Comparison of ENCODE assay signal across 10 mouse cellular contexts in genomic region chr2:25183336-25183735, GRCm38 (mm10). TPM values are rescaled to one million over a fixed set of nuclear protein-coding genes. Genes with fewer than 3 reads are reported as not detected.
DNase-seq lines count a peak whose midpoint lies in the region; ATAC-seq and TF ChIP-seq lines count a peak whose summit lies in the region.
"Had no signal": no experiment of that assay in that cellular context is flagged by ENCODE, and none has a peak within 500 bp of the region (broad histone marks: within the 10 kb centered on the region; RNA-seq: fewer than 3 reads in every experiment).

No protein-coding gene starts in this region.

- peaks cover 2% of the 10 kb centered on the region; the same call in 1 of the 2 replicates for H3K27me3 ChIP-seq in neural tube, embryonic 11.5 days (ENCODE audit: control insufficient read depth, insufficient read depth, low read length)
- H3K27me3 ChIP-seq in limb, embryonic 14.5 days (ENCODE audit: control insufficient read depth, insufficient read depth, low read length): peaks cover 58% of the 10 kb centered on the region

- H3K4me3 ChIP-seq in neural tube, embryonic 11.5 days (ENCODE audit: low read depth, low read length): peak overlapping the region; percentile 80
- H3K4me3 ChIP-seq in limb, embryonic 14.5 days (replicated peaks; ENCODE audit: low read length): peak overlapping the region; percentile 55; the same call in 1 of the 2 replicates

- no peak for ATAC-seq in neural tube, embryonic 11.5 days (ENCODE audit: insufficient read depth, low FRiP score, low TSS enrichment)
- ATAC-seq in limb, embryonic 14.5 days (ENCODE audit: low FRiP score, low read depth): no peak
- no peak for ATAC-seq in megakaryocyte-erythroid progenitor cell, adult 5-6 weeks (replicated peaks; ENCODE audit: low FRiP score, low TSS enrichment, poor library complexity, severe bottlenecking)

- peaks cover 35% of the 10 kb centered on the region for H3K4me1 ChIP-seq in neural tube, embryonic 11.5 days (ENCODE audit: control insufficient read depth, insufficient read depth, low read length)
- peaks cover 22% of the 10 kb centered on the region for H3K4me1 ChIP-seq in limb, embryonic 14.5 days (ENCODE audit: control insufficient read depth, insufficient read depth, low read length)

- peak; percentile 3 for DNase-seq in gastrocnemius, postnatal 25 days
- DNase-seq in gastrocnemius, postnatal 10 days: no peak
- no peak for DNase-seq in neural tube, embryonic 11.5 days (ENCODE audit: low spot score)
- DNase-seq in neural tube, embryonic 10.5 days (ENCODE audit: extremely low spot score, low spot score): no peak
- DNase-seq in limb, embryonic 14.5 days (ENCODE audit: low spot score): no peak
- peak; percentile 21 to 44 for DNase-seq in thymus, postnatal 36 days
- no peak for DNase-seq in ovary, adult 18-20 months (ENCODE audit: low spot score)
- DNase-seq: adrenal gland, adult 2 months had no signal

- H3K9ac ChIP-seq in neural tube, embryonic 11.5 days (ENCODE audit: low read length): peak overlapping the region; percentile 83; the same call in 1 of the 2 replicates
- no peak overlapping the region for H3K9ac ChIP-seq in limb, embryonic 14.5 days (ENCODE audit: low read depth, low read length, severe bottlenecking)

- no peaks in the 10 kb centered on the region for H3K36me3 ChIP-seq in neural tube, embryonic 11.5 days (ENCODE audit: control insufficient read depth, insufficient read depth, low read length)
- H3K36me3 ChIP-seq in limb, embryonic 14.5 days (ENCODE audit: control insufficient read depth, insufficient read depth, low read length): no peaks in the 10 kb centered on the region

- WGBS in neural tube, embryonic 11.5 days: 58% methylated on average over 2 of the region's 2 CpGs
- WGBS in limb, embryonic 14.5 days: 77% methylated on average over 2 of the region's 2 CpGs

- H3K4me2 ChIP-seq in neural tube, embryonic 11.5 days (ENCODE audit: low read depth): peak overlapping the region; percentile 53
- H3K4me2 ChIP-seq in limb, embryonic 14.5 days (replicated peaks; ENCODE audit: low read depth, low read length, severe bottlenecking): no peak overlapping the region

- no peaks in the 10 kb centered on the region for H3K9me3 ChIP-seq in neural tube, embryonic 11.5 days (ENCODE audit: control insufficient read depth, low read length)
- H3K9me3 ChIP-seq in limb, embryonic 14.5 days (ENCODE audit: control insufficient read depth, low read length): no peaks in the 10 kb centered on the region

- peak overlapping the region; percentile 60 for H3K27ac ChIP-seq in neural tube, embryonic 11.5 days (ENCODE audit: low read depth, low read length)
- H3K27ac ChIP-seq in limb, embryonic 14.5 days (replicated peaks; ENCODE audit: low read depth, low read length): no peak overlapping the region

- TF ChIP-seq POLR2A in limb, embryonic 14.5 days (IDR thresholded peaks at IDR 0.05; ENCODE audit: borderline replicate concordance, extremely low read depth, insufficient read depth, insufficient read length): no peak

RNA-seq across cellular contexts. Expression of gene Nrarp, which starts 2.8 kb away (rescaled TPM):
- 1 to 10 TPM; 3.6 to 6.7 TPM for total RNA-seq in gastrocnemius, postnatal 25 days (2021)
- total RNA-seq in gastrocnemius, postnatal 10 days (2021): 10 to 100 TPM; 14.9 to 17.4 TPM
- 53.7 and 57.8 TPM in 2 replicates for polyA plus RNA-seq in neural tube, embryonic 11.5 days (2014; fragmentation: Nextera tagmentation; extraction: Ambion mirVana)
- polyA plus RNA-seq in limb, embryonic 14.5 days (2012; rRNA removed): 34.0 and 34.1 TPM in 2 replicates
- 27.7 and 28.2 TPM in 2 replicates for polyA plus RNA-seq in limb, embryonic 14.5 days (2014; fragmentation: Nextera tagmentation; extraction: Ambion mirVana)
- 3.5 and 4.6 TPM in 2 replicates for total RNA-seq in megakaryocyte-erythroid progenitor cell, adult 5-6 weeks (2014; fragmentation: Nextera tagmentation)
- 1.3 and 2.4 TPM in 2 replicates for total RNA-seq in megakaryocyte-erythroid progenitor cell, adult 5-6 weeks (2017)

RNA-seq across cellular contexts. Expression of gene Tor4a, which starts 13.3 kb away (rescaled TPM):
- 1 to 10 TPM; 1.1 to 1.3 TPM for total RNA-seq in gastrocnemius, postnatal 25 days (2021)
- total RNA-seq in gastrocnemius, postnatal 10 days (2021): 1 to 10 TPM; 1.9 to 2.9 TPM
- polyA plus RNA-seq in neural tube, embryonic 11.5 days (2014; fragmentation: Nextera tagmentation; extraction: Ambion mirVana): 1.6 and 1.9 TPM in 2 replicates
- polyA plus RNA-seq in limb, embryonic 14.5 days (2012; rRNA removed): 5.9 and 6.4 TPM in 2 replicates
- 8.1 and 8.5 TPM in 2 replicates for polyA plus RNA-seq in limb, embryonic 14.5 days (2014; fragmentation: Nextera tagmentation; extraction: Ambion mirVana)
- total RNA-seq in megakaryocyte-erythroid progenitor cell, adult 5-6 weeks (2014; fragmentation: Nextera tagmentation): 12.6 and 13.0 TPM in 2 replicates
- 8.0 and 11.8 TPM in 2 replicates for total RNA-seq in megakaryocyte-erythroid progenitor cell, adult 5-6 weeks (2017)

RNA-seq across cellular contexts. Expression of gene Nelfb, which starts 28.0 kb away (rescaled TPM):
- total RNA-seq in gastrocnemius, postnatal 25 days (2021): 10 to 100 TPM; 20.5 to 22.3 TPM
- total RNA-seq in gastrocnemius, postnatal 10 days (2021): 10 to 100 TPM; 31.1 to 40.5 TPM
- polyA plus RNA-seq in neural tube, embryonic 11.5 days (2014; fragmentation: Nextera tagmentation; extraction: Ambion mirVana): 94.8 and 99.8 TPM in 2 replicates
- 84.4 and 98.3 TPM in 2 replicates for polyA plus RNA-seq in limb, embryonic 14.5 days (2012; rRNA removed)
- polyA plus RNA-seq in limb, embryonic 14.5 days (2014; fragmentation: Nextera tagmentation; extraction: Ambion mirVana): 88.4 and 106 TPM in 2 replicates
- 50.8 and 67.6 TPM in 2 replicates for total RNA-seq in megakaryocyte-erythroid progenitor cell, adult 5-6 weeks (2014; fragmentation: Nextera tagmentation)
- 26.4 and 28.2 TPM in 2 replicates for total RNA-seq in megakaryocyte-erythroid progenitor cell, adult 5-6 weeks (2017)

RNA-seq across cellular contexts. Expression of gene Stpg3, which starts 31.1 kb away (rescaled TPM):
- not detected for total RNA-seq in gastrocnemius, postnatal 25 days (2021)
- not detected for total RNA-seq in gastrocnemius, postnatal 10 days (2021)
- polyA plus RNA-seq in neural tube, embryonic 11.5 days (2014; fragmentation: Nextera tagmentation; extraction: Ambion mirVana): not detected in 2 replicates
- polyA plus RNA-seq in limb, embryonic 14.5 days (2012; rRNA removed): not detected in 2 replicates
- polyA plus RNA-seq in limb, embryonic 14.5 days (2014; fragmentation: Nextera tagmentation; extraction: Ambion mirVana): not detected in 2 replicates
- total RNA-seq in megakaryocyte-erythroid progenitor cell, adult 5-6 weeks (2014; fragmentation: Nextera tagmentation): not detected in 2 replicates
- 3.2 TPM in 1 of 2 replicates, not detected in the other for total RNA-seq in megakaryocyte-erythroid progenitor cell, adult 5-6 weeks (2017)
- total RNA-seq: adrenal gland, adult 2 months; layer of hippocampus, postnatal 10 days had no signal
- polyA plus RNA-seq: adrenal gland, adult 2 months had no signal

RNA-seq across cellular contexts. Expression of gene Fam166a, which starts 35.2 kb away (rescaled TPM):
- not detected for total RNA-seq in gastrocnemius, postnatal 25 days (2021)
- not detected for total RNA-seq in gastrocnemius, postnatal 10 days (2021)
- not detected in 2 replicates for polyA plus RNA-seq in neural tube, embryonic 11.5 days (2014; fragmentation: Nextera tagmentation; extraction: Ambion mirVana)
- polyA plus RNA-seq in limb, embryonic 14.5 days (2012; rRNA removed): not detected in 2 replicates
- 0.17 TPM in 1 of 2 replicates, not detected in the other for polyA plus RNA-seq in limb, embryonic 14.5 days (2014; fragmentation: Nextera tagmentation; extraction: Ambion mirVana)
- not detected in 2 replicates for total RNA-seq in megakaryocyte-erythroid progenitor cell, adult 5-6 weeks (2014; fragmentation: Nextera tagmentation)
- total RNA-seq in megakaryocyte-erythroid progenitor cell, adult 5-6 weeks (2017): not detected in 2 replicates
- total RNA-seq: adrenal gland, adult 2 months; layer of hippocampus, postnatal 10 days had no signal

Comparison
In these comparisons a context has a peak if more than half of its experiments do, and no peak if none do; other contexts are left out.
1. DNase-seq: peak in gastrocnemius, postnatal 25 days (single experiment) and thymus, postnatal 36 days (2 of 2); none in gastrocnemius, postnatal 10 days (single experiment), neural tube, embryonic 11.5 days (single experiment), neural tube, embryonic 10.5 days (single experiment), limb, embryonic 14.5 days (single experiment) and ovary, adult 18-20 months (single experiment).